Mouse (Mus musculus) heart, embryonic 14.5 days (tissue): Measurements from ENCODE around the gene Prkra. TPM values are rescaled to one million over a fixed set of nuclear protein-coding genes. Genes with fewer than 3 reads are reported as not detected.

Experiments used
- ATAC-seq: fragments of 200-750 bp; cut with Nextera tagmentation; 2 replicates; pipeline ENCODE4 v1.8.0; 2017; ENCODE audit warnings: low read depth, moderate TSS enrichment; ENCODE audit not compliant: insufficient number of reproducible peaks, insufficient read depth, low FRiP score
- H3K27ac ChIP-seq, 2 experiments: fragments of 200-500 bp in 1 of 2; fragments of 300-500 bp in 1 of 2; sonication (generic) in 1 of 2; replicated peaks in 1 of 2; 2 replicates each; pipeline ENCODE4 v1.5.1; 2012 to 2014; ENCODE audit warnings: low read depth in 2 of 2, low read length in 2 of 2, control low read depth in 1 of 2, mild to moderate bottlenecking in 1 of 2, mixed read lengths in 1 of 2; ENCODE audit not compliant: control insufficient read depth in 1 of 2, insufficient read depth in 1 of 2
- H3K27me3 ChIP-seq: fragments of 300-500 bp; sonication (generic); 2 replicates; pipeline ENCODE4 v1.6.1; 2014; ENCODE audit warnings: mild to moderate bottlenecking, low read length, control low read depth; ENCODE audit not compliant: control insufficient read depth, insufficient read depth
- H3K36me3 ChIP-seq: fragments of 300-500 bp; sonication (generic); 2 replicates; pipeline ENCODE4 v1.6.1; 2014; ENCODE audit warnings: mild to moderate bottlenecking, control low read depth, low read length, mixed read lengths; ENCODE audit not compliant: control insufficient read depth, insufficient read depth
- H3K4me1 ChIP-seq, 2 experiments: fragments of 200-500 bp in 1 of 2; fragments of 300-500 bp in 1 of 2; sonication (generic) in 1 of 2; 2 replicates each; pipeline ENCODE4 v1.6.1; 2012 to 2014; ENCODE audit warnings: low read length in 2 of 2, control low read depth in 1 of 2, mixed read lengths in 1 of 2; ENCODE audit not compliant: control insufficient read depth in 2 of 2, insufficient read depth in 2 of 2
- H3K4me2 ChIP-seq: fragments of 300-500 bp; sonication (generic); 2 replicates; pipeline ENCODE4 v1.6.1; 2014; ENCODE audit warnings: mild to moderate bottlenecking, low read length
- H3K4me3 ChIP-seq, 2 experiments: fragments of 200-500 bp in 1 of 2; fragments of 300-500 bp in 1 of 2; sonication (generic) in 1 of 2; 2 replicates each; pipeline ENCODE4 v1.5.1; 2012 to 2014; ENCODE audit warnings: low read length in 2 of 2, mild to moderate bottlenecking in 2 of 2, control low read depth in 1 of 2, low read depth in 1 of 2, moderate library complexity in 1 of 2; ENCODE audit not compliant: control insufficient read depth in 1 of 2, insufficient read depth in 1 of 2
- H3K9ac ChIP-seq: fragments of 300-500 bp; sonication (generic); 2 replicates; pipeline ENCODE4 v1.6.1; 2014; ENCODE audit warnings: mild to moderate bottlenecking, low read length
- H3K9me3 ChIP-seq: fragments of 300-500 bp; sonication (generic); 2 replicates; pipeline ENCODE4 v1.6.1; 2016; ENCODE audit warnings: low read length, control low read depth; ENCODE audit not compliant: control insufficient read depth
- WGBS: fragments of 180-500 bp; shearing (Covaris S2); extraction: QIAGEN DNeasy Blood & Tissue Kit; methylation state at CpG from one replicate; pipeline ENCODE4 v1.1.7; 2014; 5-methylcytosine and 5-hydroxymethylcytosine counted together
- polyA plus RNA-seq: library from polyadenylated mRNA; unstranded; fragments of >200 nt; fragmentation: Nextera tagmentation; extraction: Ambion mirVana; gene quantifications from 2 replicates; pipeline ENCODE4 v1.2.1, GENCODE M21; 2014

Prkra gene
- polyA plus RNA-seq, 1 experiment from 2014 or later: 38.9 TPM

- Histone ChIP-seq H3K27ac (peak overlapping the region; percentile 66 to 84), H3K9me3 (no peaks in the 10 kb centered on the region), H3K9ac (peak overlapping the region; percentile 67), H3K4me2 (peak overlapping the region; percentile 68), H3K27me3 (no peaks in the 10 kb centered on the region), H3K36me3 (0 out of 2 replicates have a peak, but pooled peaks cover 8% of the 10 kb centered on the region), H3K4me3 (peak overlapping the region; percentile 39 to 48), H3K4me1 (peaks cover 6 to 33% of the 10 kb centered on the region in 2 experiments)
- 30% methylated on average over 9 of the region's 9 CpGs for WGBS
- no peak for ATAC-seq
Observed at GRCm38 (mm10) chr2:76672134-76672745, 24.4 kb upstream of the Prkra start.

GRCm38 (mm10) chr2:76671641-76672040 lies 23.8 kb upstream of the Prkra start:
- no peaks in the 10 kb centered on the region for H3K27me3 ChIP-seq
- H3K27ac ChIP-seq: no peak overlapping the region
- 86% methylated on average over 6 of the region's 6 CpGs for WGBS
- H3K4me3 ChIP-seq: peak overlapping the region; percentile 39 to 48; a peak in 3 of 4 replicates
- peak overlapping the region; percentile 67 for H3K9ac ChIP-seq
- peak overlapping the region; percentile 68 for H3K4me2 ChIP-seq
- 0 out of 2 replicates have a peak, but pooled peaks cover 13% of the 10 kb centered on the region for H3K36me3 ChIP-seq
- no peak for ATAC-seq
- H3K4me1 ChIP-seq: peaks cover 6 to 31% of the 10 kb centered on the region in 2 experiments
- no peaks in the 10 kb centered on the region for H3K9me3 ChIP-seq

GRCm38 (mm10) chr2:76667200-76667599 lies 19.4 kb upstream of the Prkra start:
- no peaks in the 10 kb centered on the region for H3K27me3 ChIP-seq
- peaks cover 0 to 9% of the 10 kb centered on the region in 2 experiments; a peak in 3 of 4 replicates for H3K4me1 ChIP-seq
- H3K4me3 ChIP-seq: no peak overlapping the region
- H3K9ac ChIP-seq: no peak overlapping the region
- 51% methylated on average over 5 of the region's 5 CpGs for WGBS
- no peaks in the 10 kb centered on the region for H3K9me3 ChIP-seq
- H3K27ac ChIP-seq: no peak overlapping the region
- no peak overlapping the region for H3K4me2 ChIP-seq
- H3K36me3 ChIP-seq: peaks cover 46% of the 10 kb centered on the region
- no peak for ATAC-seq

- Histone ChIP-seq H3K9ac (no peak overlapping the region), H3K4me3 (no peak overlapping the region), H3K9me3 (no peaks in the 10 kb centered on the region), H3K27me3 (no peaks in the 10 kb centered on the region), H3K4me1 (peaks cover 0 to 3% of the 10 kb centered on the region in 2 experiments; a peak in 2 of 4 replicates), H3K36me3 (peaks cover 47% of the 10 kb centered on the region), H3K27ac (no peak overlapping the region), H3K4me2 (no peak overlapping the region)
- 94% methylated on average over 7 of the region's 7 CpGs for WGBS
- no peak for ATAC-seq
Observed at GRCm38 (mm10) chr2:76665531-76665930, 17.7 kb upstream of the Prkra start.

- no peaks in the 10 kb centered on the region for H3K27me3 ChIP-seq
- H3K4me1 ChIP-seq: no peaks in the 10 kb centered on the region
- no peak overlapping the region for H3K4me2 ChIP-seq
- ATAC-seq: no peak
- peaks cover 21% of the 10 kb centered on the region for H3K36me3 ChIP-seq
- H3K27ac ChIP-seq: no peak overlapping the region
- H3K9ac ChIP-seq: no peak overlapping the region
- H3K4me3 ChIP-seq: no peak overlapping the region
- WGBS: 60% methylated on average over 4 of the region's 8 CpGs
- no peaks in the 10 kb centered on the region for H3K9me3 ChIP-seq
Observed at GRCm38 (mm10) chr2:76659419-76659818, 11.6 kb upstream of the Prkra start.

GRCm38 (mm10) chr2:76658551-76658950 lies 10.7 kb upstream of the Prkra start:
- no peaks in the 10 kb centered on the region for H3K27me3 ChIP-seq
- no peak overlapping the region for H3K4me3 ChIP-seq
- WGBS: 78% methylated on average over 13 of the region's 13 CpGs
- no peak overlapping the region for H3K9ac ChIP-seq
- H3K9me3 ChIP-seq: no peaks in the 10 kb centered on the region
- ATAC-seq: no peak
- no peak overlapping the region for H3K4me2 ChIP-seq
- H3K4me1 ChIP-seq: no peaks in the 10 kb centered on the region
- H3K36me3 ChIP-seq: peaks cover 14% of the 10 kb centered on the region
- no peak overlapping the region for H3K27ac ChIP-seq

- no peak overlapping the region for H3K9ac ChIP-seq
- no peaks in the 10 kb centered on the region for H3K27me3 ChIP-seq
- H3K4me3 ChIP-seq: no peak overlapping the region
- ATAC-seq: no peak
- no peak overlapping the region for H3K4me2 ChIP-seq
- H3K27ac ChIP-seq: no peak overlapping the region
- H3K9me3 ChIP-seq: no peaks in the 10 kb centered on the region
- H3K4me1 ChIP-seq: no peaks in the 10 kb centered on the region
- 8% methylated on average over 1 of the region's 1 CpGs for WGBS
- no peaks in the 10 kb centered on the region for H3K36me3 ChIP-seq
Observed at GRCm38 (mm10) chr2:76655982-76656381, 8.2 kb upstream of the Prkra start.

- H3K27me3 ChIP-seq: no peaks in the 10 kb centered on the region
- no peaks in the 10 kb centered on the region for H3K9me3 ChIP-seq
- 58% methylated on average over 3 of the region's 3 CpGs for WGBS
- no peak for ATAC-seq
- no peaks in the 10 kb centered on the region for H3K4me1 ChIP-seq
- H3K36me3 ChIP-seq: no peaks in the 10 kb centered on the region
- H3K4me2 ChIP-seq: no peak overlapping the region
- H3K27ac ChIP-seq: no peak overlapping the region
- no peak overlapping the region for H3K4me3 ChIP-seq
- no peak overlapping the region for H3K9ac ChIP-seq
Observed at GRCm38 (mm10) chr2:76655444-76655843, 7.6 kb upstream of the Prkra start.
